In the genomic region with DNA sequence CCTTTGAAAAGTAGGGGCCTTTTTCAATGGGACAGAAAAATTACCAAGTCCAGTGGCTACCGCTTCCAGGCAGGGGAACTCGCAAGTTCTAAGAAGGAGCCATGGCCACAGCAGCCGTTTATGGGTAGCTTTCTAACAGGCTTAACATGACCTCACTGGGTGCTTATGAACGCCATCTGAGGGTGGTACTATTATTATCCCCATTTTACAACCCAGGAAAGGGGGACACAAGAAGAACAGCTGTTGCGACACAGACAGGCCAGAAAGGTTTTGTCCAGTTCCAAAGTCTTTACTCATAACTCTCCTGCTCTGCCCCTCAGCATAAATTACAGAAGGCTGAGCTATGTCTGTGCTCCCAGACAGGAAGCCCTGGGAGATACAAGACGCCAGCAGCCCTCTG, we compare ENCODE assay signal across 8 mouse cellular contexts. TPM values are rescaled to one million over a fixed set of nuclear protein-coding genes. Genes with fewer than 3 reads are reported as not detected.
A peak's percentile ranks its signal among the peaks of the same experiment; 100 is the strongest.
DNase-seq lines count a peak whose midpoint lies in the region; ATAC-seq and TF ChIP-seq lines count a peak whose summit lies in the region.

No protein-coding gene starts in this region.

- no peak for TF ChIP-seq CTCF in E14TG2a.4 (conservative IDR thresholded peaks at IDR 0.05; ENCODE audit: low read length)
- TF ChIP-seq CTCF in liver, embryonic 14.5 days (IDR thresholded peaks at IDR 0.05; ENCODE audit: low read depth), result no peak

- H3K4me3 ChIP-seq in heart, embryonic 12.5 days, result peak overlapping the region; percentile 54
- peak overlapping the region; percentile 75 for H3K4me3 ChIP-seq in E14TG2a.4 (replicated peaks; ENCODE audit: low read length)
- peak overlapping the region; percentile 77 for H3K4me3 ChIP-seq in forebrain, embryonic 16.5 days (replicated peaks; ENCODE audit: low read length)
- H3K4me3 ChIP-seq in liver, embryonic 14.5 days (ENCODE audit: insufficient read depth in 1 of 2, low read depth in 2 of 2, low read length in 2 of 2), result no peak overlapping the region

- H3K36me3 ChIP-seq in heart, embryonic 12.5 days, result no peaks in the 10 kb centered on the region
- no peaks in the 10 kb centered on the region for H3K36me3 ChIP-seq in E14TG2a.4 (ENCODE audit: insufficient read depth, low read length)
- H3K36me3 ChIP-seq in forebrain, embryonic 16.5 days (ENCODE audit: control insufficient read depth, insufficient read depth), result no peaks in the 10 kb centered on the region
- no peaks in the 10 kb centered on the region for H3K36me3 ChIP-seq in liver, embryonic 14.5 days (replicated peaks; ENCODE audit: control insufficient read depth, insufficient read depth, low read depth)

- intact Hi-C loops in heart, postnatal 36 days (cut with DNase I), result no loop called here

- WGBS in heart, embryonic 12.5 days, result 27% methylated on average over 6 of the region's 6 CpGs
- 12% methylated on average over 6 of the region's 6 CpGs for WGBS in forebrain, embryonic 16.5 days
- WGBS in liver, embryonic 14.5 days (ENCODE audit: insufficient replicate concordance), result 27% methylated on average over 6 of the region's 6 CpGs

- no peak overlapping the region for H3K9ac ChIP-seq in heart, embryonic 12.5 days
- no peak overlapping the region for H3K9ac ChIP-seq in forebrain, embryonic 16.5 days (replicated peaks; ENCODE audit: low read depth, low read length)
- H3K9ac ChIP-seq in liver, embryonic 14.5 days (replicated peaks), result no peak overlapping the region

- peaks cover 62% of the 10 kb centered on the region for H3K27me3 ChIP-seq in heart, embryonic 12.5 days (replicated peaks)
- H3K27me3 ChIP-seq in E14TG2a.4 (ENCODE audit: insufficient read depth, low read length), result peaks cover 85% of the 10 kb centered on the region
- no peaks in the 10 kb centered on the region for H3K27me3 ChIP-seq in forebrain, embryonic 16.5 days (replicated peaks; ENCODE audit: control insufficient read depth, insufficient read depth, low read length)
- H3K27me3 ChIP-seq in liver, embryonic 14.5 days (ENCODE audit: control insufficient read depth, insufficient read depth, low read length), result peaks cover 42% of the 10 kb centered on the region

- peak overlapping the region; percentile 89 for H3K4me2 ChIP-seq in heart, embryonic 12.5 days
- peak overlapping the region; percentile 99 for H3K4me2 ChIP-seq in forebrain, embryonic 16.5 days (ENCODE audit: low read length)
- H3K4me2 ChIP-seq in liver, embryonic 14.5 days (ENCODE audit: low read depth), result peak overlapping the region; percentile 59; the same call in 1 of the 2 replicates

- DNase-seq in heart, postnatal 36 days, result no peak
- DNase-seq in liver, embryonic 14.5 days (ENCODE audit: low read depth in 3 of 3, low spot score in 3 of 3), result no peak
- no peak for DNase-seq in cerebellum, adult 18-20 months
- DNase-seq in urinary bladder, postnatal 36 days (ENCODE audit: low spot score in 2 of 2), result no peak
- no peak for DNase-seq in right cerebral cortex, postnatal 25 days

- TF ChIP-seq EP300 in liver, embryonic 14.5 days (IDR thresholded peaks at IDR 0.05; ENCODE audit: low read depth), result no peak

- H3K9me3 ChIP-seq in heart, embryonic 12.5 days (replicated peaks), result no peaks in the 10 kb centered on the region
- no peaks in the 10 kb centered on the region for H3K9me3 ChIP-seq in E14TG2a.4 (ENCODE audit: low read length)
- no peaks in the 10 kb centered on the region for H3K9me3 ChIP-seq in forebrain, embryonic 16.5 days (ENCODE audit: control insufficient read depth, low read length)
- H3K9me3 ChIP-seq in liver, embryonic 14.5 days (ENCODE audit: control insufficient read depth, low read length), result no peaks in the 10 kb centered on the region

- no peak overlapping the region for H3K27ac ChIP-seq in heart, embryonic 12.5 days (ENCODE audit: poor library complexity, severe bottlenecking)
- H3K27ac ChIP-seq in forebrain, embryonic 16.5 days (ENCODE audit: low read length), result no peak overlapping the region
- no peak overlapping the region for H3K27ac ChIP-seq in liver, embryonic 14.5 days

- ATAC-seq in heart, embryonic 12.5 days (ENCODE audit: insufficient number of reproducible peaks, low FRiP score), result no peak
- no peak for ATAC-seq in forebrain, embryonic 16.5 days
- no peak for ATAC-seq in liver, embryonic 14.5 days (ENCODE audit: insufficient read depth)

- peaks cover 33% of the 10 kb centered on the region for H3K4me1 ChIP-seq in heart, embryonic 12.5 days (replicated peaks)
- H3K4me1 ChIP-seq in E14TG2a.4 (replicated peaks; ENCODE audit: low read depth, low read length), result peaks cover 22% of the 10 kb centered on the region
- peaks cover 38% of the 10 kb centered on the region for H3K4me1 ChIP-seq in forebrain, embryonic 16.5 days (replicated peaks; ENCODE audit: control insufficient read depth, insufficient read depth, low read length)
- H3K4me1 ChIP-seq in liver, embryonic 14.5 days (replicated peaks; ENCODE audit: control insufficient read depth in 2 of 2, insufficient read depth in 2 of 2, low read length in 1 of 2), result no peaks in the 10 kb centered on the region

RNA-seq across cellular contexts. Expression of gene Mfsd2a, which starts 0.6 kb away (rescaled TPM):
- polyA plus RNA-seq in heart, embryonic 12.5 days (2016; fragmentation: Nextera tagmentation; extraction: Ambion mirVana), result 1.1 and 1.8 TPM in 2 replicates
- total RNA-seq in heart, postnatal 36 days (2021), result under 1 TPM in 1 of 2 experiments, not detected in 1; 0.42 TPM
- polyA plus RNA-seq in forebrain, embryonic 16.5 days (2015; fragmentation: Nextera tagmentation; extraction: Ambion mirVana), result 34.3 and 37.2 TPM in 2 replicates
- 0.03 and 0.08 TPM in 2 replicates for polyA plus RNA-seq in liver, embryonic 14.5 days (2012; rRNA removed)
- 0.22 TPM in 1 of 2 replicates, not detected in the other for polyA plus RNA-seq in liver, embryonic 14.5 days (2014; fragmentation: Nextera tagmentation; extraction: Ambion mirVana)

RNA-seq across cellular contexts. Expression of gene Mycl, which starts 33.9 kb away (rescaled TPM):
- polyA plus RNA-seq in heart, embryonic 12.5 days (2016; fragmentation: Nextera tagmentation; extraction: Ambion mirVana), result 0.74 and 1.2 TPM in 2 replicates
- total RNA-seq in heart, postnatal 36 days (2021), result under 1 TPM; 0.14 to 0.31 TPM
- 71.6 and 85.9 TPM in 2 replicates for polyA plus RNA-seq in forebrain, embryonic 16.5 days (2015; fragmentation: Nextera tagmentation; extraction: Ambion mirVana)
- 0.37 and 0.53 TPM in 2 replicates for polyA plus RNA-seq in liver, embryonic 14.5 days (2012; rRNA removed)
- polyA plus RNA-seq in liver, embryonic 14.5 days (2014; fragmentation: Nextera tagmentation; extraction: Ambion mirVana), result 0.44 and 0.52 TPM in 2 replicates

RNA-seq across cellular contexts. Expression of gene Trit1, which starts 54.8 kb away (rescaled TPM):
- polyA plus RNA-seq in heart, embryonic 12.5 days (2016; fragmentation: Nextera tagmentation; extraction: Ambion mirVana), result 13.4 and 14.3 TPM in 2 replicates
- 1 to 10 TPM; 6.0 to 7.3 TPM for total RNA-seq in heart, postnatal 36 days (2021)
- 34.1 and 35.7 TPM in 2 replicates for polyA plus RNA-seq in forebrain, embryonic 16.5 days (2015; fragmentation: Nextera tagmentation; extraction: Ambion mirVana)
- 2.4 and 3.7 TPM in 2 replicates for polyA plus RNA-seq in liver, embryonic 14.5 days (2012; rRNA removed)
- 5.2 and 5.3 TPM in 2 replicates for polyA plus RNA-seq in liver, embryonic 14.5 days (2014; fragmentation: Nextera tagmentation; extraction: Ambion mirVana)

Comparison
In these comparisons a context has a peak if more than half of its experiments do, and no peak if none do; other contexts are left out.
1. H3K4me3 ChIP-seq: peak in heart, embryonic 12.5 days (single experiment), E14TG2a.4 (single experiment) and forebrain, embryonic 16.5 days (single experiment); none in liver, embryonic 14.5 days (0 of 2).
2. RNA of gene Mfsd2a, which starts 0.6 kb away (polyA plus RNA-seq): 34.3 to 37.2 TPM in forebrain, embryonic 16.5 days; 1.1 to 1.8 TPM in heart, embryonic 12.5 days and 0.03 to 0.22 TPM in liver, embryonic 14.5 days; every median in the first group is over 10 times any median in the second.
3. RNA of gene Mycl, which starts 33.9 kb away (polyA plus RNA-seq): 71.6 to 85.9 TPM in forebrain, embryonic 16.5 days; 0.74 to 1.2 TPM in heart, embryonic 12.5 days and 0.37 to 0.53 TPM in liver, embryonic 14.5 days; every median in the first group is over 10 times any median in the second.
4. Peak in every context shown above with its lines, with median percentiles within 50 percentile points of each other: H3K4me2 ChIP-seq.